Mouse (Mus musculus): Measurements from ENCODE around the gene Krt16. TPM values are rescaled to one million over a fixed set of nuclear protein-coding genes. Genes with fewer than 3 reads are reported as not detected.
A peak's percentile ranks its signal among the peaks of the same experiment; 100 is the strongest.

Krt16 gene
- 0.27 TPM in 1 of 2 replicates, not detected in the other for polyA plus RNA-seq (2015; fragmentation: Nextera tagmentation; extraction: Ambion mirVana)

DNA sequence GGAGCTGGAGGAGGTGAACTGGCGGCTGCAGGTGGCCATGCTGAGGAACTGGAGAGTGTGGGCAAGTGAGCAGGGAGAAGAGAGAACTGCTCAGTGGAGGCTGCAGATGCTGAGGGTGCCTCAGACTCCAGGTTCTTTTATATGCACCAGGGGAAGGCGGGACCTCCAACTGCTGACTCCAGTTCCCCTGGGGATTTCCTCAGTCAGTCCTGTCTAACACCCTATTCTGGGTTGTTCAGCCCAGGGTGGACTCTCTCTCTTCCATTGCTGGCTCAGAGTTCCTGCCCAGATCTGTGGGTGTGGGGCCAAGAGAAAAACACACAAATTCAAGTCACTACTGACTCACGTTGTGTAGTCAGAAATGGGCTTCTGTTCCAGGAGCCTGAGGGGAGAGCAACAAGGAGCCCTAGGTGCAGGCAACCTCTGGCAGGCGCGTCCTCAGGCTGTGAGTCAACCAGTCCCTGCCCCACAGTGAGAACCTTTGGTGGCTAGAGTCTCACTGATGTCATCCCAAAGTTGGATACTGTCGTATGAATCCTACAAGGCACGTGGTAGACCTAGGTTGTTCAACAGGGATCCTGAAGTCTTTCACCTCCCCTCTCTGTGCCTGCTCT, at the start of gene Krt16:
TSS of gene Krt16 (minus strand) at position 51 of the 614 bp plus-strand sequence.
- Histone ChIP-seq H3K4me3 (no peak within 1 kb of the TSS), H3K36me3 (no peaks in the 10 kb centered on the region), H3K9me3 (replicated peaks) (no peaks in the 10 kb centered on the region), H3K9ac (no peak within 1 kb of the TSS), H3K27me3 (no peaks in the 10 kb centered on the region), H3K4me1 (replicated peaks) (no peaks in the 10 kb centered on the region), H3K4me2 (no peak within 1 kb of the TSS), H3K27ac (no peak within 1 kb of the TSS)
- WGBS: 81% methylated on average over 7 of the region's 7 CpGs
- ATAC-seq (replicated peaks; ENCODE audit: insufficient number of reproducible peaks, insufficient read depth, low FRiP score, low read depth): no peak

DNA sequence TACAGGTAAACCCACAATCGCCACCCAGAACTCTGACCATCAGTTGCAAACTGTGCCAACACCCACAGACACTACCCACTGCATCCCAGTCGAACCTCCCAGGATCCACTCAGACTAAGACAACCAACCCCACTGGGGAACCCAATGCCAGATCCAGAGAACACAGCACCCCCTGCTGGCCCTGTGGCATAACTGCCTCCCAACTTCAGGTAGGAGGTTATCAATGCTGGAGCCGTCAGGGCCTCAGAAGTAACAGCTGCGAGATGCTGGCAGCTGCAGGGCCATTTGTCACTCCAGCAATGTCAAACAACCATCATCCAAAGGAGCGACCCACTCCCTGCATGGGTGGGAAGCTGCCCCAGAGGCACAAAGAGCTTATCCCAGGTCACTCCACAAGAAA, 49.1 kb upstream of the Krt16 start:
- Histone ChIP-seq H3K4me2 (peak overlapping the region; percentile 50), H3K36me3 (no peaks in the 10 kb centered on the region), H3K9me3 (replicated peaks) (no peaks in the 10 kb centered on the region), H3K27ac (no peak overlapping the region), H3K9ac (no peak overlapping the region), H3K4me1 (replicated peaks) (peaks cover 7% of the 10 kb centered on the region; the same call in 1 of the 2 replicates), H3K27me3 (peaks cover 14% of the 10 kb centered on the region; the same call in 1 of the 2 replicates), H3K4me3 (peak overlapping the region; percentile 10; the same call in 1 of the 2 replicates)
- no peak for ATAC-seq (replicated peaks; ENCODE audit: insufficient number of reproducible peaks, insufficient read depth, low FRiP score, low read depth)
- 29% methylated on average over 5 of the region's 5 CpGs for WGBS

DNA sequence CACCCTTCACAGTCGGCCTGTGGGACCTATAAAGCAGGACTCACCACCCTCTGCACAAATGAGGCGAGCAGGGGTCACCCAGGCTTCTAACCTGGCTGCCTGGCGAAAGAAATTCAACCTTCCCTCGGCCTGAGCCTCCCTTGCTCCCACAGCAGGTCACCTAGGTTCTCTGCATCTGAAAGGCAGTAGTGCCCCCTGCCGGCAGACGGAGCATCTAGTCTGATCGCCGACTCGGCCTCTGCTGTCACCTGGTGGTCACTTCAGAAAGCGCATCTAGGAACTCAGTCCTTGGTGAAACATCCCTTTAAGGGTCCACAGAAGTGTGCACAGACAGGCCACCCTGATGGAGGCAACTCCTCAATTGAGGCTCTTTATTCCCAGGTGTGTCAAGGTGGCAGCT, 46.6 kb upstream of the Krt16 start:
- WGBS: 8% methylated on average over 10 of the region's 10 CpGs
- peaks cover 16% of the 10 kb centered on the region for H3K4me1 ChIP-seq (replicated peaks)
- no peak; the same call in 1 of the 2 replicates for ATAC-seq (replicated peaks; ENCODE audit: insufficient number of reproducible peaks, insufficient read depth, low FRiP score, low read depth)

DNA sequence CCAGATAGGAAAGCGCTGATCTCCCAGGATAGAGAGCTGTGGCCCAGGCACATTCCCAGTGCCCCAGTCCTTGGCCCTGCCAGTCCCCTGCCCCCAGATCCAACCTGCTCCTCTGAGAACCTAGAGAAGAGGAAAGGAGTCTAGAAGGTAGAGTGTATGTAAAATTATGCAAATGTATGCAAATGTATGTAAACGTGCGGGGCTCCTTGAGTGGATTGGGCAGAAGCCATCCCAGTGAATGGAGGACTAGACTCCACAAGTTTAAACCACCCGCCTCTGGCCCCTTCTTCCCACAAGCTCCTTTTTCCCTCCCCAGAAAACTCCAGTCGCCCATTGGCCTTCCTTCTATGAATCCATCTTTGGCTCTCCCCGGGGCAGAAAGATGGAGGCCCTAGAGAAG, 44.2 kb upstream of the Krt16 start:
- H3K27me3 ChIP-seq: peaks cover 13% of the 10 kb centered on the region; the same call in 1 of the 2 replicates
- H3K9me3 ChIP-seq (replicated peaks): no peaks in the 10 kb centered on the region
- H3K4me2 ChIP-seq: no peak overlapping the region
- 64% methylated on average over 6 of the region's 6 CpGs for WGBS
- peaks cover 29% of the 10 kb centered on the region for H3K4me1 ChIP-seq (replicated peaks)
- no peaks in the 10 kb centered on the region for H3K36me3 ChIP-seq
- ATAC-seq (replicated peaks; ENCODE audit: insufficient number of reproducible peaks, insufficient read depth, low FRiP score, low read depth): no peak
- no peak overlapping the region for H3K9ac ChIP-seq
- H3K4me3 ChIP-seq: no peak overlapping the region
- no peak overlapping the region for H3K27ac ChIP-seq

More for the DNA sequence above, 46.6 kb upstream of the Krt16 start:
- H3K36me3 ChIP-seq: no peaks in the 10 kb centered on the region
- H3K9me3 ChIP-seq (replicated peaks): no peaks in the 10 kb centered on the region
- no peak overlapping the region for H3K27ac ChIP-seq
- no peak overlapping the region for H3K9ac ChIP-seq
- peaks cover 14% of the 10 kb centered on the region; the same call in 1 of the 2 replicates for H3K27me3 ChIP-seq
- no peak overlapping the region for H3K4me3 ChIP-seq
- no peak overlapping the region for H3K4me2 ChIP-seq

DNA sequence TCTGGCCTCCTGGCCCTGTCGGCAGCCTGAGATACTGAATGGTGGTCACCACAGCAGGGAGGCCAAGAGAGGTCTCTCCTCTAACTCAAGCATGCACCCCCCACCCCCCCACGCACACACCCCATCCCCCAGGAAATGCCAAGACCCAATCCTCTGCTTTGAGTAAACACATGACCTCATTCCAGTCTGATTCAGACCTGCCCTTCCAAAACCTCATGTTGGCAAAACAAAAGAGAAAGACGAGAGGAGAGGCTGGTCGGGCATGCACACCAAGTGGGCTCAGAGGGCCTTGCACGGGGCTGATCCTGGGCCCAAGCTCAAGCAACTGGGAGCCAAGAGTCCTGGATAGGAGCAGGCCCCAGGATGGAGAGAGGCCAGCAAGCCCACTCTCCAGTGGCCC, 41.5 kb upstream of the Krt16 start:
- Histone ChIP-seq H3K9ac (no peak overlapping the region), H3K36me3 (no peaks in the 10 kb centered on the region), H3K27ac (0 out of 2 replicates have a peak overlapping the region, but pooled peaks have one; percentile 29), H3K9me3 (replicated peaks) (no peaks in the 10 kb centered on the region), H3K4me1 (replicated peaks) (peaks cover 28% of the 10 kb centered on the region), H3K27me3 (no peaks in the 10 kb centered on the region), H3K4me3 (no peak overlapping the region), H3K4me2 (no peak overlapping the region)
- WGBS: 28% methylated on average over 5 of the region's 5 CpGs
- no peak; the same call in 1 of the 2 replicates for ATAC-seq (replicated peaks; ENCODE audit: insufficient number of reproducible peaks, insufficient read depth, low FRiP score, low read depth)

DNA sequence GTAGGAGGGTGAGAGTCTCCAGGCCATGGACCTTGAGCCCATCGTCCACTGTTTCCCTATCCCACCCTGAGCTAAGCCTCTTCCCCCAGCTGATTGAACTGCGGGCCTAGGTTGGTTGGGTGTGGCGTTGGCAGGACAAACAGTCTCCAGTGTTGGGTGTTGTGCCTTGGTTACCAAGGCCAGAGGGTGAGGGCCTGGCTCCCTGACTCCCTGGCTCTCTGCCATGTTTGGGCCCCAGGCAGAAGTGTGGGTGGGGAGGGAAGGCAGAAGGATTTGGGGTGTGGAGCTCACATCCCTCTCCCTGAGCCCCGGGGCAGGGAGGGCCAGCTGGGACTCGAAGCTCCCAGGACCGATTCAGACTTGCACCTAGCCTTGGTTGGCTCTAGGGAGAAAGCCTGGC, 40.2 kb upstream of the Krt16 start:
- no peak overlapping the region for H3K4me2 ChIP-seq
- ATAC-seq (replicated peaks; ENCODE audit: insufficient number of reproducible peaks, insufficient read depth, low FRiP score, low read depth): no peak
- no peaks in the 10 kb centered on the region for H3K27me3 ChIP-seq
- no peak overlapping the region for H3K9ac ChIP-seq
- peaks cover 26% of the 10 kb centered on the region for H3K4me1 ChIP-seq (replicated peaks)
- H3K9me3 ChIP-seq (replicated peaks): no peaks in the 10 kb centered on the region
- H3K36me3 ChIP-seq: no peaks in the 10 kb centered on the region
- no peak overlapping the region for H3K4me3 ChIP-seq
- WGBS: 67% methylated on average over 6 of the region's 6 CpGs
- no peak overlapping the region for H3K27ac ChIP-seq

DNA sequence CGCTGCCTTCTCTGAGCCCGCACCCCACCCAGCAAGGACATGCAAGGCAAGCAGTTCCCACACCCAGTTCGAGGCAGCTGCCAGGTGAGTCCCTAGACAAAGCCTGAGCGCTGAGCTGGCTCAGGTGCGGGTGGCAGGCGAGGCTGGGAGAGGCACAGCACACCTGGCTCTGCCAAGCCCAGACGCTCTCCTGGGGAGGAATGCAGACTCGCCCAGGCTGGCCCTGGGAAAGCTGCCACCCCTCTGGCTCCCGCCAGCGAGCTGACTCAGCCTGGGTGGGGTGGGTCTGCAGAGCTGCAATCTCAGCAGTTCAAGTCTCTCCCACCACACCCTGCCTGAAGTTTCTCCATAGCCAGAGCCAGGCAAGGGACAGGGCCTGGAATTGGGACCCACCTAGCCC, 38.3 kb upstream of the Krt16 start:
- 42% methylated on average over 10 of the region's 10 CpGs for WGBS
- Histone ChIP-seq H3K9ac (no peak overlapping the region), H3K27me3 (no peaks in the 10 kb centered on the region), H3K27ac (peak overlapping the region; percentile 20; the same call in 1 of the 2 replicates), H3K4me2 (no peak overlapping the region), H3K4me3 (no peak overlapping the region), H3K4me1 (replicated peaks) (peaks cover 26% of the 10 kb centered on the region), H3K9me3 (replicated peaks) (no peaks in the 10 kb centered on the region), H3K36me3 (no peaks in the 10 kb centered on the region)
- no peak for ATAC-seq (replicated peaks; ENCODE audit: insufficient number of reproducible peaks, insufficient read depth, low FRiP score, low read depth)

DNA sequence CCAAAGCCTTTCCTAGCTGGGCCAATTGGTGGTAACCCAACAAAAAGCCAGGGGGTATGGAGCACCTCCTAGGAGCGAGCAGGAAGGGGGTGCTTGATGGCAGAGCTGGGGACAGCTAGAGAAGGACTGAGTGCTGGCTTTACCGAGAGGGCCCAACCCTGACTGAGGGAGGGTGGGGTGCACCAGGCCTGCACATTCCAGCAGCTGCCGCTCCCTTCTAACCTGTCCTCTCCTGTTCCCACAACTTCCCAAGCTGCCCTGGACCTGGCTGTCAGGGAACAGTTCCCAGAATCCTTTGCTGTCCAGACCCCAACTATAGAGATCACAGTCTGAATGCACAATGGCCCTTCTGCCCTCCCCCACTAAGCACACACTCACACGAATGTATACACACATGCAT, 36.3 kb upstream of the Krt16 start:
- H3K27me3 ChIP-seq: 0 out of 2 replicates have a peak, but pooled peaks cover 7% of the 10 kb centered on the region
- no peak for ATAC-seq (replicated peaks; ENCODE audit: insufficient number of reproducible peaks, insufficient read depth, low FRiP score, low read depth)
- H3K4me2 ChIP-seq: no peak overlapping the region
- H3K4me1 ChIP-seq (replicated peaks): peaks cover 14% of the 10 kb centered on the region
- H3K9me3 ChIP-seq (replicated peaks): no peaks in the 10 kb centered on the region
- H3K27ac ChIP-seq: no peak overlapping the region
- 77% methylated on average over 4 of the region's 4 CpGs for WGBS
- no peak overlapping the region for H3K4me3 ChIP-seq
- H3K36me3 ChIP-seq: no peaks in the 10 kb centered on the region
- H3K9ac ChIP-seq: no peak overlapping the region

DNA sequence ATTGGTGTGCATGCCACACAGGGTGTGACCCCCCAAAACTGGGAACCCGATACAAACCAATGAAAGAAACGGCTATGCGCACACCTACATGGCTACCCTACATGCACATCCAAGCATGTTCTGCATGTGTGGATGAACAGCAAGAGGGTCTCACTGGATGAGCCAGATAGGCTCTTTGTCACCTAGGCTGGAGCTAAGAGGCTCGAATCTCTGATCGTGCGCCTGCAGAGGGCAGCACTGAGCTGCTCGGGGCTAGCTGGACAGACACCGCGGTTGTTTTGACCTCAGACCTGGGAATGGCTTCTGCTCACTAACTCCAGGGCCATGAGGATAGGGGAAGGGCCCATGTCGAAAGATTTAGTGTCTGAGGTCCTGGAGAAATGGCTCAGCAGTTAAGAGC, 33.8 kb upstream of the Krt16 start:
- Histone ChIP-seq H3K36me3 (no peaks in the 10 kb centered on the region), H3K4me1 (replicated peaks) (no peaks in the 10 kb centered on the region), H3K4me3 (no peak overlapping the region), H3K4me2 (no peak overlapping the region), H3K9ac (no peak overlapping the region), H3K27me3 (0 out of 2 replicates have a peak, but pooled peaks cover 7% of the 10 kb centered on the region), H3K9me3 (replicated peaks) (no peaks in the 10 kb centered on the region), H3K27ac (no peak overlapping the region)
- 19% methylated on average over 10 of the region's 10 CpGs for WGBS
- 0 out of 2 replicates have a peak, but pooled peaks have one; percentile 13 for ATAC-seq (replicated peaks; ENCODE audit: insufficient number of reproducible peaks, insufficient read depth, low FRiP score, low read depth)

DNA sequence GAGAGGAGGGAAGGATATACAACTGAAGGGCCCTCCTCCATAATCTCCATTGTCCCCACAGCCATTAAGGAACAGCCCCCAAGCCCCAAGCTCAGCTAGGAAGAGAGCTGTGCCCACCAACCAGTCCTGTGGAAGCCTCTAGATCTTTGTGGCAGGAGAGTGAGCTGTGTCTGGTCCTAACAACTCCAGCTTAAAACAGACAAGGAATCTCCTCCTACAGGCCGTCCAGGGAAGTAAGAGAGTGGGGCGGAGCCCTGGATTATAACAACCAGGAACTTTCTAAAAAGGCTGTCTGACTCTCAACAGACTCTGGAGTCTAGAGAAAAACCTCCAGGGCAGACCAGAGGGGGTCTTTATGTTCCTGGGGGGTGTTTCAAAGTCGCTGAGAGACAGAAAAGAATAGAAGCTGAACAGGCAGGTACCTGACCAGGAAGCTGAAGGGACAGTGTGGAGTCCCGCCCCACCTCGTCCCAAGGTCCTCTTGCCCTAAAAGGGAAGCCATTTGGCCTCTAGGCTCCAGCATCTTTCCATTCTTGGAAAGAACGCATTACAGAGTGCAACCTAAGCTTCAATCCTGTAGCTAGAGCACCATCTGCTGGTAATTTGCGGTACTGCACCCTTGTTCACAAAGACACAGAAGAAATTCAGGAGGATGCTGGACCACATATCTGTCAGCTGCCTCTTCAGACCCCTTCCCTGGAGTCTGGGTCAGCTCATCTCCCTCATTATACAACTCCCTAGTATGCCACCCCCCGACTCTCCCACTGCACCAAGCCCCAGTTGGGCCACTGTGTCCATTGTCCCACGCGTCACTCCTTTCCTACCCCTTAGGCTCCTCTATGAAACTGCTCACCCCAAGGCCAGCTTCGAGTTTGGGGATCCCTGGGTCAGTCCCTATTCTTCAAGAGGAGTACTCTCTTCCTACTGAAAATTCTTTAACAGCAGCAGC, 33.2 kb upstream of the Krt16 start:
- H3K4me1 ChIP-seq (replicated peaks): no peaks in the 10 kb centered on the region
- no peaks in the 10 kb centered on the region for H3K36me3 ChIP-seq
- H3K9ac ChIP-seq: no peak overlapping the region
- H3K9me3 ChIP-seq (replicated peaks): no peaks in the 10 kb centered on the region
- H3K4me3 ChIP-seq: no peak overlapping the region
- H3K27ac ChIP-seq: no peak overlapping the region
- H3K4me2 ChIP-seq: no peak overlapping the region
- H3K27me3 ChIP-seq: 0 out of 2 replicates have a peak, but pooled peaks cover 7% of the 10 kb centered on the region
- no peak for ATAC-seq (replicated peaks; ENCODE audit: insufficient number of reproducible peaks, insufficient read depth, low FRiP score, low read depth)
- 19% methylated on average over 11 of the region's 11 CpGs for WGBS

DNA sequence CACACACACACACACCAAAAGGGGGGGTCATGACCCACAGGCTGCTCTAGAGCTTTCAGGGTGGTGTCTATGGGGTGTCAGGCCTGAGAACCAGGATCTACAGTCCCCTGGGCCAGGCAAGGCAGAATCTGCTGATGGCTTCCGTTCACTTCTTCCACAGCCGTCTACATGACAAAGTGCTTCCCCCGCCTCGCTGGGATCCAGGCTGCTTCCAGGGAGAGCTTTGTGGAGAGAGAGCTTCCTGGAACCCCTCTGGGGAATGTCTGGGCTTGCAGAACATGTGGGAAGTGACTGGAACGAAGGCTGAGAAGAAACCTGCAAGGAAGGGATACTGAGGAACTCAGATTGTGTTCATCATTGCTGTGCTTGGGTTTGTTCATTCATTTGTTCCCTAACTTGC, 30.1 kb upstream of the Krt16 start:
- Histone ChIP-seq H3K9ac (no peak overlapping the region), H3K9me3 (replicated peaks) (no peaks in the 10 kb centered on the region), H3K27ac (no peak overlapping the region), H3K36me3 (no peaks in the 10 kb centered on the region), H3K27me3 (0 out of 2 replicates have a peak, but pooled peaks cover 7% of the 10 kb centered on the region), H3K4me1 (replicated peaks) (peaks cover 1% of the 10 kb centered on the region; the same call in 1 of the 2 replicates), H3K4me3 (no peak overlapping the region), H3K4me2 (no peak overlapping the region)
- WGBS: 49% methylated on average over 5 of the region's 5 CpGs
- no peak for ATAC-seq (replicated peaks; ENCODE audit: insufficient number of reproducible peaks, insufficient read depth, low FRiP score, low read depth)
